Mouse (Mus musculus) 3134 (cell line): ENCODE results near the gene Arhgap24.

ENCODE experiments used
- DNase-seq: peaks from one replicate; pipeline ENCODE4 v3.0.0-alpha.2; 2011; ENCODE audit warnings: low spot score; ENCODE audit not compliant: insufficient read length; ENCODE audit errors: extremely low read depth

Arhgap24 gene

GRCm38 (mm10) chr5:102576750-102577149 lies 95.6 kb downstream of the Arhgap24 start:
- DNase-seq, result peak; percentile 35

DNA sequence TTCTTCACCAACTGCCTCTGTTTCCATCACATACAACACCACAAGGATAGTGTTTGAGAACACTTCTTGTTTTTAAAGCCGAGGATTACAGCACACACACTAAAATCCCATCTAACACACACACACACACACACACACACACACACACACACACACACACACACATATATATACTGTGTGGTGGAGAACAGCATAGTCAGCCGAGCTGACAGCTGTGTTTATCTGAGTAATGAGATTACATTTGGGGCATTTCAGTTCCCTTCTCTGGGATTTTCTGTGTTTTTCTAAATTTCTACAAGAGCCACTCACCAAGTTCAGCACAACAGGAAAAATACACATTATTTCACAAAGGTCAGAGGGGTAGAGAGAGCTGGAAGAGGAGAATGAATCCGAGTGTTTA lies 96.5 kb downstream of the Arhgap24 start:
- DNase-seq, result no peak

DNA sequence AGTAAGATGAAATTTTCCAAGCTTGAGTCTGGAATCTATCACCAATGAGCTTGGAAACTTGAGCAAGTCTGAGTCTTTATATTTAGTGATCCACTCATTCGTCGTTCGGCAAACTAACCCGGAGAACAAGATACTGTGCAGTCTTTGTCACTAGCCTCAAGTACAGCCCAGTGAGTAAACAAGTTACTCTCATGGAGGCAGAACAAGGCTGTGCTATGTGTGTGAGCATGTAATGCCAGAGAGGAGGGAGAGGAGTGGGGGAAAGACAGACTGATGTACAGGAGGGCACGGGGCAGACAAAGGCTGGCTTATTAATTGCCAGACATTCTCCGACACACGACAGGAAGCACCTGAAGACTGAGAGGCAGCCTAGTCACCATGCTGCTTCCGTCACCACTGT lies 97.2 kb downstream of the Arhgap24 start:
- no peak for DNase-seq

DNA sequence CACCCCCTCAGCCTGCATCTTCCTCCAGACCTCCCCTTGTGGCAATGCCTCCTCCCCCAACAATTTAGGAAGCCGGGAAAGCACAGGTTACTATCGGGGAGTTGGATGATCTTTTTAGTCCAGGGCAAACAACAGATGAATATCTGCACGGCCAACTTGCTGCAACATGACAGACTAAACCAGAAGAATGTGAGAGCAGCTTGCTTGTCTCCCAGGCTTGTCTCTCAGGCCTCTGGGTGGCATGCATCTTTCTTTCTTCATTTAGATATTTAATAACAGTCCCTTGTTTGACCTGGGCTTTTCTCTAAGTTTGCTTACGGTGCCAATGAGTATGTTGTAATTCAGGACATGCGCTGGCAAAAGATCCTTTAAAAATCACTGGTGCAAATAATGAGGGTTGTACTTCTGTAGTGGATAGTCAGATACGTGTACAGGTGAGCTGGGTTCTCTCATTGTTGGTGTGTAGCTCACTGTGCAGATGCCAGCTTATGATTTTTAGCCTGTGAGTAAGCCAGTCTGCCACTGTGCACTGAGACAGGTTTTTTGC lies 101.7 kb downstream of the Arhgap24 start:
- no peak for DNase-seq

DNA sequence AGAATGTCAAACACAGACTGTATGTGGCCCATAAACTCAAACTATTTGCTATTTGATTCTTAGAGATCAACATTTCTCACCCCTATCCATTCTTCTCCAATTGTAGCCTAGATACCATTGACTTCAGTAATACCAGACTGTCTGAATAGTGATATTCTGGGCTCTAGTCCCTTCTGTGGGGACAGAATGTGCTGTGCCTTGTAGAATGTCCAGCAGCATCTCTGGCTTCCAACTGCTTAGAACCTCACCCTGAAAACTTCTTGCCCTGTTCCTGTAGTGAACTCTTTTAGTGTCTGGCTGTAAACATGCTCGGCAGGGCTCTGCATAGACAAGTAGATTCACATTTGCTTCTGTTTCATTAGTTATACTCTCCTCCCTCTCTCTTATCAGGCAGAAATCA lies 110.2 kb downstream of the Arhgap24 start:
- no peak for DNase-seq

DNA sequence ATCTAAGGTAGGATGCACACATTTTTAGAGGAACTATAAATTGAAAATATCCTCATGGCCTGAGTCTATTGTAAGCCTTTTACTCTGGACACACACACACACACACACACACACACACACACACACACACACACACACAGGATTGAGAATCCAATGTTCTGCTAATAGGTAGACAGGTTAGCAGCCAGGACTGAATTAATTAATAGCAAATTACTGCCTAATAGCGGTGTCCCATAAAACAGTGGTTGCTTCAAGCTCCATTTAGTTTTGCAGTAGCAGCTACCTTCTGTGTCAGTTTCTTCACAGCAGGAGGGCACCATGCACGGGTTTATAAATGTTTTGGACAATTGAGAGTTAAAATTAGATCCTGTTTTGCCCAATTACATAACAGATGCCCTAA lies 111.9 kb downstream of the Arhgap24 start:
- DNase-seq, result no peak

GRCm38 (mm10) chr5:102599102-102599501 lies 117.9 kb downstream of the Arhgap24 start:
- DNase-seq, result no peak

DNA sequence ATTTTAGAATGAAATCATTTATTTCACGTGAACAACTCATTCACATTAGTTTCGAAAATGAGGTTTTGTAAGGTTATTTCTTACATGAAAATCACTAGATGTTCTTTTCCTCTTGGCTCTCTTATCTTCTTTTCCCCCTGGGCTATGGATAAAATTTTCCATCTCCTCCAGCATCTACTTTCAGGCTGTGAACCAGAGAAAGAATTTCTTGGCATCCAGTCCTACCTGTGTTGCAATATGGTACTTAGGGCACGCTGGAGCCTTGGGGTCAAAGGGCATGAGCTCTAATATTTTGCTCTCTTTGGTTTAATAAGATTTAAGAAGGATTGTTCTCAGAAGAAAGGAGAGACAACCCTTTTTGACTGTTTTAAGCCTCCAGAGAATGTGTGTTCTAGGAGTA lies 132.4 kb downstream of the Arhgap24 start:
- DNase-seq, result no peak

GRCm38 (mm10) chr5:102614081-102614480 lies 132.9 kb downstream of the Arhgap24 start:
- DNase-seq, result no peak

DNA sequence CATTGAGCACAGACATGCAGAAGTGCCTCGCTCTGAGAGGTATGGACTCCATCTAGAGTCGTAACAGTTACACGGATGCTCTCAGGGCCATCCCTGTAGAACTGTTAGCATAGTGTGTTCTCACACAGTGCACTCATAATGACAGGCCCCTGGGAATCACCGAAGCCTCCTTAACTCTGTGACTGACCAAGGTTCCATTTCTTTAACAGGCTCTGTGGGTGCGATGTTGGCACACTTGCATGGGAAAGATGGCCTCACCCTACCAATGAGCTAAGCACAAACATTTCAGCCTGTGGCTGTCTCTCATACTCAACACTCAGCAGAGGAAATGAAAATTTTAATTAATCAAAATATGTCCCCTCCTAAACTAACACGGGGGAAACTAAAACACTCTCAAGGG lies 134.1 kb downstream of the Arhgap24 start:
- no peak for DNase-seq

DNA sequence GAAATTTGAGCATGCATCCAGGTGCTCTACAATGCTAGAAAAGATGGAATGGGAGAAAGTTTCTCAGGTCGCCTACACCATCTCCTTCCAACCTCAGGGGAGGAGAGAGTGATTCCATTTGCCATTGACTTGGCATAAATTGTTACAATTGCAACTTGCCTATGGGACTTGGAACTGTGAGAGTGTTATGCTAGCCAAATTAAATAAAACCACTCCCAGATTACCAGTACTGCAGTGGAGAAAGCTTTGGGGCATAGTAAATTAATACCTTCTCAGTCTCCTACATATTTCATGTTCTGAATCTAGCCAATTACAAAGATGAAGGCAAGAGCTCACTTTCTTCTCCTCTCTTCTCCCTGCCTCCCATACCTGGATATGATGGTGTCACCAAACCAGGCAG lies 139.8 kb downstream of the Arhgap24 start:
- DNase-seq, result no peak

GRCm38 (mm10) chr5:102623807-102624435 lies 142.7 kb downstream of the Arhgap24 start:
- no peak for DNase-seq

DNA sequence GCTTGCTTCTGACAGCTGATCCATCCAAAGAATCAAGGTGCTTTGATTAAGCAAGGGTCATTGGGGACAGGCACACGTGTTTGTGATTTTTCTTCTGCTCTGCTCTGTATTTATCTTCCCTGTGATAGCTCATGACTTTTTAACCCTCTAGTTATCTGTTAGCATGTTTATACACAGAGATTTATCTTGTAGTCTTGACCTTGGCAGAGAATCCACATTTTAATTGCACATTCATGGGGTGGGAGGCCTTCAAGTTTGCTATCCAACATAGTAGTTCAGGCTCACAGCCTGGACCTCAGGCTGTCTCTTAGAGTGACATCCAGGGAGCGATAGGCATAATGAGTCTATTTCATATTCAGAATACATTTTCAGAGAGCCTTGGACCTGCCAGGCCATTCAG lies 145.5 kb downstream of the Arhgap24 start:
- DNase-seq, result no peak

DNA sequence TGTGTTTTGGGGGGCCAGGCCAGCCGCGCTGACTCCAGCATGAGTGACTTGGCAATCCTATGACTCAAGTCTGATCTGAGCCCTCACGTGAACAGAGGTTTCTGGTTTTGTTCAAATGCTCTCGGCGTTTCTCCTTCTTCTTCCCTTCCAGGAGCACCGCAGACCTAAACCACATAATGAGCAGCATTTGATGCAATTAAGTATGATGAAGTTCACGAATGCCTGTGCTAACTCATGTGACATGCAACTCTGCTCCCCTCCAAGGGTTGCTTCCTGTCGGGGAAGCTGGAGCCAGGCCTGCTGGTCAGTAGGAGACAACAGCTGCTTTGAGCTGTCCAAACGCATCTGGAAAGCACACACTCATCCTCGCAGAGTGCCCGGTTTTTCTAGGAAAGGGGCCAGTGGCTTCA lies 148.2 kb downstream of the Arhgap24 start:
- no peak for DNase-seq

DNA sequence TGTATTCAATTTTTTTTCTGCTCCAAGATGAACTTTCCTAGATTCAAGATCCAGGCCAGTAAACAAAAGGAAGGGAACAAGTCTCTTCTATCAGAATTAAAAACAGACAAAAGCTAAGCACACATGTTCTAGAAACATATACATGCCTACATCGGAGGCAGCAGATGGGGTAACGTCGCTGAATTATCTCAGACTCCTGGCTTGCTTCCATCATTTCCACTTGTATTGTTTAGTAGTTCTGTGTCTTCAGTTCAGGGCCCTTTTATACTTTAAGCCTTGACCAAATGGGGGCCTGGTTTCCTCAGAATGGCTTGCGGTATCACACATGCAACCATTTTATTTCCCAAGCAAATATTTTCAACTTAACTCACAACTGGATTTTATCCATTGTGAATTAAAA lies 154.4 kb downstream of the Arhgap24 start:
- DNase-seq, result no peak

GRCm38 (mm10) chr5:102639782-102640559 lies 158.8 kb downstream of the Arhgap24 start:
- DNase-seq, result no peak

GRCm38 (mm10) chr5:102643364-102643763 lies 162.2 kb downstream of the Arhgap24 start:
- no peak for DNase-seq

DNA sequence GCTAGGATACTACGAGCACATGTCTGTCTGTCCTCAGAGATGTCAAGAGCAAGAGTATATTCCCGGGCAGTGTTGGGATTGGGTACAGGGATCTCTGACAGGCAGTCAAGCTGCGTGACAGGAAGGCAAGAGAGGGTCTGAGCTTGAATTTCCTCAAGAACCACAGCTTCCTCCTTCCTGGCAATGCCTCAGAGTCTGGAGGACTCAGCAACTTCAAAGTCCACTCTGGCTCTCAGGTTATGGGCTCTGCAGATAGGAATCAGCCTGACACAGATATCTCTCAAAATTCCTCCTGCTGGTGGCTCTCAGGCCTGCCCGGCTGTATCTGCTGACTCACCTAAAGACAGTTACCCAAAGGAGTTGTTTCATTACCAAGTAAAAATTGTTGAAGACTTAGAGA lies 162.6 kb downstream of the Arhgap24 start:
- no peak for DNase-seq

GRCm38 (mm10) chr5:102659061-102659460 lies 177.9 kb downstream of the Arhgap24 start:
- DNase-seq, result no peak

DNA sequence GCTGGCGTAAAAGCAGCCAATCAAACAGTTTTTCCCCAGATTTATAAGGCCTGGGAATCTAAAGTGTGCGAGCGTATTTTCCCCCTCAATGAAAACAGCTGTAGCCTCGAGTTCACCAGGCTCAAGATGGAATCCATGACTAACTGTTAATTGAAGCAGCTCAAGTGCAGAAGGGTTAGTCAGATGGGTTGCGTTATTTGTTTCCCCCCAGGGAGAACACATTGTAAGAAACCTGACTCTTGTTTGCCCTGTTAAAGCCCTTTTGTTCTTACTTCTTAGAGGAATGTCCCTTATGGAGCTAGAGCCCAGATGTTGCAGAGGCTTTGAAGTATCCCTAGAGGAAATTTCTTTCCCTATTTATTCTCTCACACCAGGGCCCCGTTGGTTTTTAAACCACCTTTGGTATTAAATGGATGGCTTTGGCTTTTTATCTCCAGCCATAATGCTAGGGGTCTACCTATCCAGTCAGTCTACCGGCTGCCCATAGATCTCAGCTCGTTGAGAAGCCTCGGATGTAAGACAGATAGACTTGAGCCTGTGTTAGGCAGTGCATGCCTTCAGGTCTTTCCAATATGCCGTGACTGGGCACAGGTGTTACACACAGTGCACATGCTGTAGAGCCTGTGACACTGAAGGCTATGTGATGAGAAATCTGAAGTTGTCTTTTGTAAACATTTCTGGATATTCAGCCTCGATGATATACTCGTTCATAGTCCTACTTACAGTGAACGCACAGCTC lies 184.0 kb downstream of the Arhgap24 start:
- DNase-seq, result no peak

DNA sequence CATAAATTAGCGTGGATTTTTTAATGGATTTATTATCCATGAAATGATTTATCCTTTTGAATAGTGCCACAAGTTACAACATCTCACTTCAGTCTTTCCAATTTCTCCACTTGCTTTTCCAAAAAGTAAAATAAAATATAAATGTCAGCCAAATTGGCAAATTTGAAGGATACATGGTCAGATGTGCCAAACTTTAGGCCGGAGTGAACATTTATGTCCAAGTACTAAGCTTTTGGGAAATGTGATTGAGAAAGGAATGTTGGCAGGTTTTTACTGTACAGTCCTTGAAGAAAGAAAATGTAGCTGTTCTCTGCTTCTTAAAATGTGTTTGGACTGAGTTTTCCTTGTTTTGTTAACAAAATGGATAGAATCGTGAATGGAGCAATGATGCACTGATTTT lies 185.7 kb downstream of the Arhgap24 start:
- DNase-seq, result no peak
